Mouse (Mus musculus): Measurements from ENCODE around the gene Jup.

- TF ChIP-seq CTCF (IDR thresholded peaks at IDR 0.05; ENCODE audit: extremely low read depth, insufficient read depth, low read length): no peak
- no peak for TF ChIP-seq POLR2A (IDR thresholded peaks at IDR 0.05; ENCODE audit: extremely low read depth, insufficient read depth, low read length)
Measured at GRCm38 (mm10) chr11:100394353-100395074, 3.0 kb downstream of the Jup start.
